Comparison of ENCODE assay signal across 8 mouse cellular contexts in the genomic region with DNA sequence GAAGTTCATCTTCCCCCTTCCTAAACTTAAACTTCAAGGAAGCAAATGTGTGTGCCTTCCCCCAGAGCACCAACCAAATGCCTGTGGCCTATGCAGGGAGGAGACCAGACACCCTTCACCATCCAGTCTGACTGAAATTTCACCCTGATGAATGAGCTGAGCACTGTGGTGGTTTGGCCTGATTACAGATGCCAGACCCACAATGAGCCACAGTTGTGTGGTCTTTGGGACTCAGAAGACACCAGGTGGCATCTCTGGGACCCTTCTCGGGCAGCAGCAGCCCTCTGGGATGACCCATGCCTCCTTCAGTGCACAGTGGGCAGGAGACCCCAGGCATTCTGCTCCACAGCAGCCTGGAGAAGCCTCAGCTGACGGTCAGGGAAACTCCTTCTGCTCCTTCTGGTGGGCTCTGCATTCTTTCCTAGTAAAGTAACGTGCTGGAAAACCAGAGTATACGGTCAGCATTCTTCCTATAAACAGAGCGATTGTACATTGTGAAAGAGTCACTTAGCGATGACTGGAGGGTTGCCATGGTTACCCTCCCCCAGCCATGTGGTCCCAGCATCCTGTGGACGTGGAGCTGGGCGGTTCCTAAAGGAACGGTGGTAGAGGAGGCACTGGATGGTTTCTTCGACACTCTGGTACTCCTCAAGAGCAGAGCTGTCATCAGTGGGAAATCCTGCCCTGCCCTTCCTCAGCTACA. TPM values are rescaled to one million over a fixed set of nuclear protein-coding genes. Genes with fewer than 3 reads are reported as not detected.
DNase-seq lines count a peak whose midpoint lies in the region; ATAC-seq lines count a peak whose summit lies in the region.

No protein-coding gene starts in this region.

- intact Hi-C loops in heart, postnatal 25 days (cut with DNase I) = no loop called here
- intact Hi-C loops in gastrocnemius, postnatal 14 days (cut with DNase I; ENCODE audit: low total_unique reads) = no loop called here

- no peaks in the 10 kb centered on the region for H3K36me3 ChIP-seq in hindbrain, embryonic 11.5 days (ENCODE audit: control insufficient read depth, insufficient read depth, low read length)
- H3K36me3 ChIP-seq in limb, embryonic 11.5 days (ENCODE audit: control insufficient read depth, insufficient read depth, low read length) = no peaks in the 10 kb centered on the region

- peak; percentile 45; the same call in 1 of the 2 replicates for ATAC-seq in hindbrain, embryonic 11.5 days (ENCODE audit: low FRiP score)
- 0 out of 2 replicates have a peak, but pooled peaks have one; percentile 70 for ATAC-seq in limb, embryonic 11.5 days (ENCODE audit: insufficient number of reproducible peaks, low FRiP score, low TSS enrichment, low read depth)

- no peak overlapping the region for H3K4me3 ChIP-seq in hindbrain, embryonic 11.5 days (ENCODE audit: low read depth, low read length)
- no peak overlapping the region for H3K4me3 ChIP-seq in limb, embryonic 11.5 days (ENCODE audit: low read depth, low read length)

- H3K4me2 ChIP-seq in hindbrain, embryonic 11.5 days (replicated peaks; ENCODE audit: low read depth, low read length) = no peak overlapping the region
- H3K4me2 ChIP-seq in limb, embryonic 11.5 days (ENCODE audit: low read depth, severe bottlenecking) = no peak overlapping the region

- peak; percentile 88 for DNase-seq in heart, adult 11 months
- no peak for DNase-seq in heart, postnatal 25 days (ENCODE audit: low spot score)
- DNase-seq in embryo, embryonic 11.5 days (ENCODE audit: low read depth, low spot score) = peak; percentile 27
- DNase-seq in hindbrain, embryonic 11.5 days (ENCODE audit: low spot score) = peak; percentile 65
- peak; percentile 64 for DNase-seq in limb, embryonic 11.5 days (ENCODE audit: low spot score)
- DNase-seq in right cerebral cortex, postnatal 25 days = peak; percentile 68
- DNase-seq in liver = no peak
- DNase-seq in gastrocnemius, postnatal 14 days = no peak

- peaks cover 9% of the 10 kb centered on the region for H3K4me1 ChIP-seq in hindbrain, embryonic 11.5 days (replicated peaks; ENCODE audit: control insufficient read depth, insufficient read depth, low read length)
- peaks cover 24% of the 10 kb centered on the region for H3K4me1 ChIP-seq in limb, embryonic 11.5 days (ENCODE audit: control insufficient read depth, insufficient read depth, low read length)

- H3K27ac ChIP-seq in hindbrain, embryonic 11.5 days (ENCODE audit: low read depth, low read length) = peak overlapping the region; percentile 27; the same call in 1 of the 2 replicates
- H3K27ac ChIP-seq in limb, embryonic 11.5 days (replicated peaks; ENCODE audit: low read depth, low read length) = peak overlapping the region; percentile 77

- no peaks in the 10 kb centered on the region for H3K27me3 ChIP-seq in hindbrain, embryonic 11.5 days (ENCODE audit: control insufficient read depth, insufficient read depth, low read length)
- no peaks in the 10 kb centered on the region for H3K27me3 ChIP-seq in limb, embryonic 11.5 days (ENCODE audit: control insufficient read depth, insufficient read depth, low read length)

- 25% methylated on average over 10 of the region's 10 CpGs for WGBS in hindbrain, embryonic 11.5 days
- 40% methylated on average over 10 of the region's 10 CpGs for WGBS in limb, embryonic 11.5 days

- no peak overlapping the region for H3K9ac ChIP-seq in hindbrain, embryonic 11.5 days (ENCODE audit: low read depth, low read length)
- no peak overlapping the region for H3K9ac ChIP-seq in limb, embryonic 11.5 days (ENCODE audit: low read length)

- no peaks in the 10 kb centered on the region for H3K9me3 ChIP-seq in hindbrain, embryonic 11.5 days (ENCODE audit: control insufficient read depth, low read length)
- H3K9me3 ChIP-seq in limb, embryonic 11.5 days (ENCODE audit: control insufficient read depth, low read length) = no peaks in the 10 kb centered on the region

RNA-seq across cellular contexts. Expression of gene Col5a1, which starts 50.3 kb away (rescaled TPM):
- total RNA-seq in heart, postnatal 25 days (2021) = 10 to 100 TPM; 50.0 to 58.3 TPM
- 21.4 and 29.0 TPM in 2 replicates for polyA plus RNA-seq in hindbrain, embryonic 11.5 days (2014; fragmentation: Nextera tagmentation; extraction: Ambion mirVana)
- polyA plus RNA-seq in limb, embryonic 11.5 days (2014; fragmentation: Nextera tagmentation; extraction: Ambion mirVana) = 28.3 and 28.5 TPM in 2 replicates
- total RNA-seq in gastrocnemius, postnatal 14 days (2021) = 100 to 1,000 TPM; 124 to 170 TPM

Comparison
In these comparisons a context has a peak if more than half of its experiments do, and no peak if none do; other contexts are left out.
1. DNase-seq: peak in heart, adult 11 months (single experiment), embryo, embryonic 11.5 days (single experiment), hindbrain, embryonic 11.5 days (single experiment), limb, embryonic 11.5 days (single experiment) and right cerebral cortex, postnatal 25 days (single experiment); none in heart, postnatal 25 days (single experiment), liver (single experiment) and gastrocnemius, postnatal 14 days (single experiment).